Mouse (Mus musculus): ENCODE measurements around the gene Bcl7c. TPM values are rescaled to one million over a fixed set of nuclear protein-coding genes. Genes with fewer than 3 reads are reported as not detected.

Gene Bcl7c
- polyA plus RNA-seq, 1 experiment = 69.0 TPM

- no peak for TF ChIP-seq CTCF (IDR thresholded peaks at IDR 0.05; ENCODE audit: control insufficient read depth, insufficient read depth, insufficient replicate concordance, low read depth, low read length)
- TF ChIP-seq POLR2A (IDR thresholded peaks at IDR 0.05; ENCODE audit: control insufficient read depth, low read depth, low read length) = no peak
- H3K4me3 ChIP-seq (ENCODE audit: control insufficient read depth, low read depth, low read length) = no peak overlapping the region
- H3K36me3 ChIP-seq (ENCODE audit: control insufficient read depth, insufficient read depth, low read length) = no peaks in the 10 kb centered on the region
- H3K4me1 ChIP-seq (ENCODE audit: control insufficient read depth, insufficient read depth, low read length) = no peaks in the 10 kb centered on the region
- H3K27me3 ChIP-seq (ENCODE audit: control insufficient read depth, insufficient read depth, low read length) = no peaks in the 10 kb centered on the region
- H3K27ac ChIP-seq (ENCODE audit: control insufficient read depth, insufficient read depth, low read depth, low read length) = no peak overlapping the region
Measured at GRCm38 (mm10) chr7:127671880-127672774, 36.6 kb downstream of the Bcl7c start.

- Histone ChIP-seq H3K4me1 (ENCODE audit: control insufficient read depth, insufficient read depth, low read length) (no peaks in the 10 kb centered on the region), H3K4me3 (ENCODE audit: control insufficient read depth, low read depth, low read length) (no peak overlapping the region), H3K27me3 (ENCODE audit: control insufficient read depth, insufficient read depth, low read length) (no peaks in the 10 kb centered on the region), H3K27ac (ENCODE audit: control insufficient read depth, insufficient read depth, low read depth, low read length) (no peak overlapping the region), H3K36me3 (ENCODE audit: control insufficient read depth, insufficient read depth, low read length) (no peaks in the 10 kb centered on the region)
- TF ChIP-seq POLR2A (IDR thresholded peaks at IDR 0.05; ENCODE audit: control insufficient read depth, low read depth, low read length) (no peak), CTCF (IDR thresholded peaks at IDR 0.05; ENCODE audit: control insufficient read depth, insufficient read depth, insufficient replicate concordance, low read depth, low read length) (no peak)
Measured at GRCm38 (mm10) chr7:127667171-127667570, 41.6 kb downstream of the Bcl7c start.

- Histone ChIP-seq H3K27ac (ENCODE audit: control insufficient read depth, insufficient read depth, low read depth, low read length) (no peak overlapping the region), H3K4me3 (ENCODE audit: control insufficient read depth, low read depth, low read length) (no peak overlapping the region), H3K4me1 (ENCODE audit: control insufficient read depth, insufficient read depth, low read length) (no peaks in the 10 kb centered on the region; the same call in 1 of the 2 replicates), H3K27me3 (ENCODE audit: control insufficient read depth, insufficient read depth, low read length) (no peaks in the 10 kb centered on the region), H3K36me3 (ENCODE audit: control insufficient read depth, insufficient read depth, low read length) (no peaks in the 10 kb centered on the region)
- no peak for TF ChIP-seq CTCF (IDR thresholded peaks at IDR 0.05; ENCODE audit: control insufficient read depth, insufficient read depth, insufficient replicate concordance, low read depth, low read length)
- TF ChIP-seq POLR2A (IDR thresholded peaks at IDR 0.05; ENCODE audit: control insufficient read depth, low read depth, low read length) = no peak
Measured at GRCm38 (mm10) chr7:127666679-127667078, 42.1 kb downstream of the Bcl7c start.

- no peak for TF ChIP-seq CTCF (IDR thresholded peaks at IDR 0.05; ENCODE audit: control insufficient read depth, insufficient read depth, insufficient replicate concordance, low read depth, low read length)
- H3K4me1 ChIP-seq (ENCODE audit: control insufficient read depth, insufficient read depth, low read length) = no peaks in the 10 kb centered on the region; the same call in 1 of the 2 replicates
- no peak overlapping the region for H3K4me3 ChIP-seq (ENCODE audit: control insufficient read depth, low read depth, low read length)
- H3K36me3 ChIP-seq (ENCODE audit: control insufficient read depth, insufficient read depth, low read length) = no peaks in the 10 kb centered on the region
- no peak overlapping the region for H3K27ac ChIP-seq (ENCODE audit: control insufficient read depth, insufficient read depth, low read depth, low read length)
- no peaks in the 10 kb centered on the region for H3K27me3 ChIP-seq (ENCODE audit: control insufficient read depth, insufficient read depth, low read length)
Measured at GRCm38 (mm10) chr7:127666066-127666654, 42.6 kb downstream of the Bcl7c start.

- no peaks in the 10 kb centered on the region for H3K27me3 ChIP-seq (ENCODE audit: control insufficient read depth, insufficient read depth, low read length)
- H3K4me1 ChIP-seq (ENCODE audit: control insufficient read depth, insufficient read depth, low read length) = no peaks in the 10 kb centered on the region; the same call in 1 of the 2 replicates
- no peak overlapping the region for H3K4me3 ChIP-seq (ENCODE audit: control insufficient read depth, low read depth, low read length)
- H3K27ac ChIP-seq (ENCODE audit: control insufficient read depth, insufficient read depth, low read depth, low read length) = no peak overlapping the region
- TF ChIP-seq POLR2A (IDR thresholded peaks at IDR 0.05; ENCODE audit: control insufficient read depth, low read depth, low read length) = no peak
- TF ChIP-seq CTCF (IDR thresholded peaks at IDR 0.05; ENCODE audit: control insufficient read depth, insufficient read depth, insufficient replicate concordance, low read depth, low read length) = no peak
- no peaks in the 10 kb centered on the region for H3K36me3 ChIP-seq (ENCODE audit: control insufficient read depth, insufficient read depth, low read length)
Measured at GRCm38 (mm10) chr7:127662926-127663325, 45.8 kb downstream of the Bcl7c start.

- no peak for TF ChIP-seq POLR2A (IDR thresholded peaks at IDR 0.05; ENCODE audit: control insufficient read depth, low read depth, low read length)
- no peak for TF ChIP-seq CTCF (IDR thresholded peaks at IDR 0.05; ENCODE audit: control insufficient read depth, insufficient read depth, insufficient replicate concordance, low read depth, low read length)
- Histone ChIP-seq H3K27ac (ENCODE audit: control insufficient read depth, insufficient read depth, low read depth, low read length) (no peak overlapping the region), H3K4me1 (ENCODE audit: control insufficient read depth, insufficient read depth, low read length) (no peaks in the 10 kb centered on the region; the same call in 1 of the 2 replicates), H3K36me3 (ENCODE audit: control insufficient read depth, insufficient read depth, low read length) (no peaks in the 10 kb centered on the region), H3K4me3 (ENCODE audit: control insufficient read depth, low read depth, low read length) (no peak overlapping the region), H3K27me3 (ENCODE audit: control insufficient read depth, insufficient read depth, low read length) (no peaks in the 10 kb centered on the region)
Measured at GRCm38 (mm10) chr7:127661833-127662232, 46.9 kb downstream of the Bcl7c start.

GRCm38 (mm10) chr7:127660882-127661281 is 47.9 kb downstream of the Bcl7c start:
- TF ChIP-seq POLR2A (IDR thresholded peaks at IDR 0.05; ENCODE audit: control insufficient read depth, low read depth, low read length) = no peak
- no peak for TF ChIP-seq CTCF (IDR thresholded peaks at IDR 0.05; ENCODE audit: control insufficient read depth, insufficient read depth, insufficient replicate concordance, low read depth, low read length)
- no peak overlapping the region for H3K4me3 ChIP-seq (ENCODE audit: control insufficient read depth, low read depth, low read length)
- no peak overlapping the region for H3K27ac ChIP-seq (ENCODE audit: control insufficient read depth, insufficient read depth, low read depth, low read length)
- no peaks in the 10 kb centered on the region for H3K27me3 ChIP-seq (ENCODE audit: control insufficient read depth, insufficient read depth, low read length)
- H3K36me3 ChIP-seq (ENCODE audit: control insufficient read depth, insufficient read depth, low read length) = no peaks in the 10 kb centered on the region
- H3K4me1 ChIP-seq (ENCODE audit: control insufficient read depth, insufficient read depth, low read length) = no peaks in the 10 kb centered on the region; the same call in 1 of the 2 replicates

All from testis, adult 2 months (tissue).